Comparison of ENCODE assay signal across 8 mouse cellular contexts in the genomic region with DNA sequence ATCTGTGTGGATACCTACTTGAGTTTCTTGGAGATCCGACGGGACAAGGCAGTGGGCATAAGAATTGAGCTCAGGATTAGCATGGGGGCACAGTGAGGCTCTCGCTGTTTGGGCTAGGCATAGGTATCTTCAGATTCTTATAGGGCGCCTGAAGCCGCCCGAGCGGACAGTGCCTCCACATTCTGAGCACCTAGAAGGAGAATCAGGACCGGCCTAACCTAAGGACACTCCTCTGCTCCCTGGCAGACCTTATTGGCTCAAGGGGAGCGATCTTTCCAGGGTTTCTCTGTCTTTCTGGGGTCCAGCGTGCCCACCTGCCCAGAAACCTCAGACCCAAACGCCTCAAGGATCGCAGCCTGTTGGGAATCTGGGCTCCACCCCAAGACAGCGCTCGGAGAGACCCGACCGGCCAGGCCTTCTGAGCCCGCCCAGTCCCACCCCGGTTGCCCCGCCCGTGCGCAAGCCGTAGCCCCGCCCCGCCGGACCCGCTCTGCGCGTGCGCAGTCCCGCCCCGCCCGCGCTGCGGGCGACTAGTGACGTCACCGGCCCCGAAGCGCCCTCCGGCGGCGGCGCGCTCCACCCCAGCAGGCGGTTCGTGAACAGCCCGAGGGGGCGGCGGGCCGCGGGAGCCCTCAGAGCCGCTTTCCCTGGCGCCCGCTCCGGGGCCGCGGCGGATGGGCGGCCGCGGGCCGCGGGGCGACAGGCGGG. TPM values are rescaled to one million over a fixed set of nuclear protein-coding genes. Genes with fewer than 3 reads are reported as not detected.
DNase-seq lines count a peak whose midpoint lies in the region; ATAC-seq lines count a peak whose summit lies in the region.

A gene (plus strand): TSS at position 532 of the 708 bp plus-strand sequence.

- DNase-seq in CD8-positive naive resting alpha-beta T cell, adult 2 months (ENCODE audit: low read depth in 2 of 2, low spot score in 2 of 2) = peak; percentile 94 to 96
- peak; percentile 66 for DNase-seq in c-Kit-positive CD71-negative TER-119-negative erythroid progenitor cells, embryonic 14.5 days (ENCODE audit: low read depth)
- DNase-seq in forebrain, embryonic 11.5 days (ENCODE audit: low spot score) = peak; percentile 98
- DNase-seq in kidney, postnatal 25 days = peak; percentile 93 to 95
- peak; percentile 86 for DNase-seq in liver, embryonic 13.5 days
- peak; percentile 92 to 94 for DNase-seq in natural killer cell, adult 2 months (ENCODE audit: low spot score in 2 of 2)

- H3K4me1 ChIP-seq in forebrain, embryonic 11.5 days (replicated peaks; ENCODE audit: control insufficient read depth, insufficient read depth, low read length) = peaks cover 10% of the 10 kb centered on the region; the same call in 1 of the 2 replicates
- H3K4me1 ChIP-seq in heart, embryonic 15.5 days (replicated peaks) = peaks cover 32% of the 10 kb centered on the region
- peaks cover 46% of the 10 kb centered on the region for H3K4me1 ChIP-seq in liver, embryonic 13.5 days (replicated peaks)
- peaks cover 19% of the 10 kb centered on the region for H3K4me1 ChIP-seq in stomach, embryonic 14.5 days (ENCODE audit: control insufficient read depth, insufficient read depth, low read length)

- peak; percentile 94 for ATAC-seq in forebrain, embryonic 11.5 days (replicated peaks; ENCODE audit: low FRiP score)
- peak; percentile 93 for ATAC-seq in heart, embryonic 15.5 days (replicated peaks; ENCODE audit: insufficient number of reproducible peaks, insufficient read depth, low FRiP score, low read depth)
- peak; percentile 92 for ATAC-seq in liver, embryonic 13.5 days (ENCODE audit: low read depth)
- ATAC-seq in stomach, embryonic 14.5 days (ENCODE audit: insufficient number of reproducible peaks, insufficient read depth, low FRiP score, low read depth) = peak; percentile 93

- H3K27ac ChIP-seq in forebrain, embryonic 11.5 days (ENCODE audit: low read depth, low read length) = peak within 1 kb of the TSS; percentile 12; the same call in 1 of the 2 replicates
- peak within 1 kb of the TSS; percentile 63 for H3K27ac ChIP-seq in heart, embryonic 15.5 days
- peak within 1 kb of the TSS; percentile 75 for H3K27ac ChIP-seq in liver, embryonic 13.5 days
- H3K27ac ChIP-seq in stomach, embryonic 14.5 days (ENCODE audit: low read length) = peak within 1 kb of the TSS; percentile 34; the same call in 1 of the 2 replicates

- H3K9me3 ChIP-seq in forebrain, embryonic 11.5 days (ENCODE audit: control insufficient read depth, low read length) = no peaks in the 10 kb centered on the region
- H3K9me3 ChIP-seq in heart, embryonic 15.5 days (replicated peaks) = no peaks in the 10 kb centered on the region
- H3K9me3 ChIP-seq in liver, embryonic 13.5 days (replicated peaks) = no peaks in the 10 kb centered on the region
- H3K9me3 ChIP-seq in stomach, embryonic 14.5 days (ENCODE audit: control insufficient read depth, low read depth, low read length) = no peaks in the 10 kb centered on the region

- 2% methylated on average over 63 of the region's 65 CpGs for WGBS in forebrain, embryonic 11.5 days
- 2% methylated on average over 64 of the region's 65 CpGs for WGBS in heart, embryonic 15.5 days
- 5% methylated on average over 62 of the region's 65 CpGs for WGBS in liver, embryonic 13.5 days (ENCODE audit: insufficient replicate concordance)
- WGBS in stomach, embryonic 14.5 days = 3% methylated on average over 60 of the region's 65 CpGs

- peak within 1 kb of the TSS; percentile 93 for H3K4me3 ChIP-seq in forebrain, embryonic 11.5 days (ENCODE audit: low read depth, low read length)
- H3K4me3 ChIP-seq in heart, embryonic 15.5 days = peak within 1 kb of the TSS; percentile 81
- peak within 1 kb of the TSS; percentile 92 for H3K4me3 ChIP-seq in liver, embryonic 13.5 days (replicated peaks)
- H3K4me3 ChIP-seq in stomach, embryonic 14.5 days (ENCODE audit: low read depth, low read length) = peak within 1 kb of the TSS; percentile 67

- peak within 1 kb of the TSS; percentile 88 for H3K9ac ChIP-seq in forebrain, embryonic 11.5 days (ENCODE audit: low read length)
- peak within 1 kb of the TSS; percentile 83 for H3K9ac ChIP-seq in heart, embryonic 15.5 days
- peak within 1 kb of the TSS; percentile 95 for H3K9ac ChIP-seq in liver, embryonic 13.5 days
- H3K9ac ChIP-seq in stomach, embryonic 14.5 days (replicated peaks; ENCODE audit: low read depth, low read length) = peak within 1 kb of the TSS; percentile 86

- no peaks in the 10 kb centered on the region for H3K27me3 ChIP-seq in forebrain, embryonic 11.5 days (ENCODE audit: control insufficient read depth, insufficient read depth, low read length)
- H3K27me3 ChIP-seq in heart, embryonic 15.5 days = no peaks in the 10 kb centered on the region
- peaks cover 16% of the 10 kb centered on the region for H3K27me3 ChIP-seq in liver, embryonic 13.5 days
- H3K27me3 ChIP-seq in stomach, embryonic 14.5 days (ENCODE audit: control insufficient read depth, insufficient read depth, low read length) = no peaks in the 10 kb centered on the region

- H3K4me2 ChIP-seq in forebrain, embryonic 11.5 days (ENCODE audit: low read depth, low read length, severe bottlenecking) = peak within 1 kb of the TSS; percentile 89
- H3K4me2 ChIP-seq in heart, embryonic 15.5 days = peak within 1 kb of the TSS; percentile 88
- peak within 1 kb of the TSS; percentile 100 for H3K4me2 ChIP-seq in liver, embryonic 13.5 days
- H3K4me2 ChIP-seq in stomach, embryonic 14.5 days (replicated peaks; ENCODE audit: low read depth, low read length) = peak within 1 kb of the TSS; percentile 92

- H3K36me3 ChIP-seq in forebrain, embryonic 11.5 days (ENCODE audit: control insufficient read depth, insufficient read depth, low read length) = no peaks in the 10 kb centered on the region
- H3K36me3 ChIP-seq in heart, embryonic 15.5 days = peaks cover 2% of the 10 kb centered on the region; the same call in 1 of the 2 replicates
- no peaks in the 10 kb centered on the region for H3K36me3 ChIP-seq in liver, embryonic 13.5 days
- peaks cover 10% of the 10 kb centered on the region; the same call in 1 of the 2 replicates for H3K36me3 ChIP-seq in stomach, embryonic 14.5 days (ENCODE audit: control insufficient read depth, insufficient read depth, low read length)

RNA-seq across cellular contexts. Expression of the gene that starts here (rescaled TPM):
- polyA plus RNA-seq in forebrain, embryonic 11.5 days (2014; fragmentation: Nextera tagmentation; extraction: Ambion mirVana) = 17.9 and 18.0 TPM in 2 replicates
- polyA plus RNA-seq in heart, embryonic 15.5 days (2015; fragmentation: Nextera tagmentation; extraction: Ambion mirVana) = 8.1 and 12.2 TPM in 2 replicates
- 1.8 and 2.4 TPM in 2 replicates for polyA plus RNA-seq in liver, embryonic 13.5 days (2015; fragmentation: Nextera tagmentation; extraction: Ambion mirVana)
- 6.3 and 6.6 TPM in 2 replicates for polyA plus RNA-seq in stomach, embryonic 14.5 days (2014; fragmentation: Nextera tagmentation; extraction: Ambion mirVana)

Comparison
In these comparisons a context has a peak if more than half of its experiments do, and no peak if none do; other contexts are left out.
1. Peak in every context shown above with its lines: DNase-seq, ATAC-seq, H3K4me3 ChIP-seq and H3K27ac ChIP-seq.
2. H3K27ac ChIP-seq: peak in every context shown above with its lines; median percentile 75 in liver, embryonic 13.5 days; 63 in heart, embryonic 15.5 days; 34 in stomach, embryonic 14.5 days; 12 in forebrain, embryonic 11.5 days.